Mouse (Mus musculus): Measurements from ENCODE around the gene Arl3.

Gene Arl3

DNA sequence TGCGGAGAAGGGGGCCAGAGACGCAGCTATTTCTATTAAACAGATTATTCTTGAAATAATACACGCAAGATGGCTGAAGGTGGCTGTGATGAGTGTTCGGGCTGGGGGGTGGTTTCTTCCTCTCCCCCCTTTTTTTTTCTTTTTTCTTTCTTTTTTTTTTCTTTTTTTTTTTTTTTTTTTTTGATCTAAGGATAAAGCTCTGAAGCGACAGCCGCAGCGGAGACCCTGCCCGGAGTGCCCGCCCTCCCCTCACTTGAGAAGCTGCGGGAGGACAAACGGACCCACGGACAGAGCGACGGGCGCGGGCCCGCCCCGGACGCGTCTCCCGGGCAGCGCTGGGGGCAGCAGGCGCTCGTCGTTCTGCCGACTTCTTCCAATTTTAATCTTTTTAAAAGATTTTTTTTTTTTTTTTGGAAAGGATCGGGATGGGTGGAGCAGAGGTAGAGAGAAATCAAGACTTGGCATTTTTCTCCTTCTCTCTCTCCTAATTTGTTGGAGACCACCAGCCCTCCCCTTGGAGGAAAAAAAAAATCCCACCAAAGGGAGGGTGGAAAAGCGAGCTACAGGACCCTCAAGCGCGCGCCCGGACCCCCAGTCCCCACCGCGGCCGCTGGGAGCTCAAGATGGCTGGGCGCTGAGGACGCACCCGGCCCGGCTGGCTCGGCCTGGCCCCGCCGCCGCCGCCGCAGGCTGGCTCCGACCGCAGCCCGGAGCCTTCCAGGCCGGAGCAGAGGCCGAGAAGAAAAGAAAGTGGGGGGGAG, 72.2 kb downstream of the Arl3 start:
- no peak for DNase-seq (ENCODE audit: low spot score)

DNA sequence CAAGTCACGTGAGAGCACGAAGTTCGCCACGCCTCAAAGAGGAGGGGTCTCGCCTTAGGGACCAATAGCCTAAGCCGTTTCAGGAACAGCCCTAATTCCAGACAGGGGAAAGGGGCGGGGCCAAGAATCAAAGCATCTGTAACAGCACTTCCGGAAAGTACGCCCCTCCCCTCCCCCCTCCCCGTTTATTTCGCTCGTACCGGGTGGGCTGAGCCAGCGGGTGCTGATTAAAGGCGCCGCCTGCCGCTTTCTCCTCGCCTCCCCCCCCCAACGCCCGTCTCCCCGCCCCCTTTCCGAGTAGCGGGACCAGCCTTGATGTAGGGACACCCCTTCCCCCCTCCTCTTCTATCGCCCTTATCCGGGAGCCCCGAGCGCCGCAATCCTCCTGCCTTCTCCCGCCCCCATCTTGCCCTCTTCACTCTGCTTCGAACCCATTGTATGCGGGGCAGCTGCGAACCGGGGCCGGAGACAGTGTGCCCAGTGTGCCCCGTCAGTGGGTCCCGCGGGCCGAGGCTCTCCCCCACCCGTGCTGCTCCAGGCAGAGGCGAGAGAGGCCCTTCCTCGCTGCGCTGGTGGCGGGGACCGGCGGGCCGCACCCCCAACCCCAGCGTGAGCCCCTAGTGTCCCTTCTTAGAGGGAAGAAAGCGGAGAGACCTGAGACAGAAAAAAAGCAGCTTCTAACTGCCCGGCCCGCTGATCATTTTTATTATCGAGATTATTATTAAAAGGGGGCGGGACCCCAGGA, 73.0 kb downstream of the Arl3 start:
- DNase-seq (ENCODE audit: low spot score): peak; percentile 96

DNA sequence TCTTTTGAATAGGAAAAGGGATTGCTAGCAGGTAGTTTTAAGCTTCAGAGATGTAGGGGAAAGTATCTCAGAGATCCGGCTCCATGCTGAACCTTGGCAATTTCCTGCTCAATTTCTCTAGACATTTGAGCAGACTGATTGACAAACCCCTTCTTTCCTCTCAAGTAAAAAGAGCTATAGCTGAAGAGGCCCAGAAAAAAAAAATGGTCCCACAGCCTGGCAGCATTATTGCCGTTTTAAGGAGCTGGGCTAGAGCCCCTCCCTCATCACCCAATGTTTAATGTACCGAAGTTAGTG, 73.5 kb downstream of the Arl3 start:
- no peak for DNase-seq (ENCODE audit: low spot score)

DNA sequence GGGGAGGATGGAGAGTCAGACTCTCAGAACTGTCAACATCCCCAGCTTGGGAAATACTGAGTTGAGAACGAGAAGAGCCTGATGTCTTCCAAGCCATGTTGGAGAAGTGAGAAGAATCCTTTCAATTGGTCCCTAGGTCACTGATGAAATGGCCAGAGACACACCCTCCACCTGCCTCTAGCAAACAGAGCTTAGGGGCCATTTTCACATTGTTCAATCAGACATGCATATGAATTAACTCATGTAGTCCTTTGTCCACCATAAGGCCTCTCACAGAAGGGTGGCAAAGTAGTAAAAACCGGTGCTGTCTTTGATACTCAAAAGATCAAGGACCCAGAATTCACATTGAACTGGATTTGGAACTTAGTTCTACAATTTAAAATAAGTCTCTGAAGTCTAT, 75.8 kb downstream of the Arl3 start:
- no peak for DNase-seq (ENCODE audit: low spot score)

DNA sequence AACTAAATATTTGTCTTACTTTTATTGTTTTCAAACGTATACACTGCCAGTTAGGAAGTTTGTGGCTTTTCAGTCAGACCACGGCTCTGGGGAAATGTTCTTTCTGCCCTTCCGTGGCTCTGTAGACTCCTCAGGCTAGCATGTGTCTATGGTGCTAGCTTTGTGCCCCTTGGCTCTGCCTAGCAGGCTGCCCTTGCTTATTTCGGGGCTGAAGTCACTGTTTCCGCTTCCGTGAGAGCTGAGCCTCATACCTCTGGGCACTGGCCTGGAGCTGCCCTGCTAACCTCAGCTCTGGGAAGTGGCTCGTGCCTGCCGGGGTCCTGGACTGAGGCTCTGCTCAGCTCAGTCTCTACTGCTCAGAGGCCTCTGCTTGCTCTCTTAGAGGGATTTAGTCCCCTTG, 77.9 kb downstream of the Arl3 start:
- DNase-seq (ENCODE audit: low spot score): no peak

DNA sequence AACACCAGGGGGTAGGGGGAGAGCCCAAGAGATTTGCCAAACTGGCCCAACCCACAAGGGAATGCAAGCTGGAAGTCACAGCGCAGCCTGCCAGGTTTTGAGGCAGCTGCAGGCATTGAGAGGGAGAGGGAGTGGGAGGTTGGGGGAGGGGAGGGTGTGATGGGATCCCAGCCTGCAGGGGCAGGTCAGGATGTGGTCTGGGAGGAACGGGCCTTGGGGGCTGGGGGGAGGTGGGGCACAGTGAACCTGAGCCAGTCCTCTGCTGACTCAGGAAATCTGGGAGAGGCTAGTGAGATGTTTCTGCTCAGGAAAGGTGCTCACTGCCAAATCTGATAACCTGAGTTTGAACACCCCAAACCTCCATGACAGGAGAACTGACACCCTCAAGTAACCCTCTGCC, 82.4 kb downstream of the Arl3 start:
- DNase-seq (ENCODE audit: low spot score): no peak

DNA sequence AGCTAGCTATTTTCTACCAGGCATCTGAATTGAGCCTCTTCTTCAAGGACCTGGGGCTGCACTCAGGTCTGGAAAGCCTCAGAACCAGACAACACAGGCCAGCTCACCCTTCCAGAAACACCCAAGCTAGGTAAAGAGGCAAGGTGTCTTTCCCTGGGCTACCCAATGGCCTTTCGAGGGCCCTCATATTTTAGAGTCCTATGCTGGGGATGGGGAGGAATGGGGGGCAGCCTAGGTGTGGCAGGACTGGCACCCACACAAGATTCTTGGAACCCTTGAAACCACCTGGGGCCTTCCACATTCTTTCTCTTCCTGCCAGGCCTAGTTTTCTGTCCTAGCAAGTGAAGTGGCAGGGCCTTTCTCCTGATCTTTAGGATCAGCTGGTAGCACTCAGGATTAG, 83.5 kb downstream of the Arl3 start:
- no peak for DNase-seq (ENCODE audit: low spot score)

DNA sequence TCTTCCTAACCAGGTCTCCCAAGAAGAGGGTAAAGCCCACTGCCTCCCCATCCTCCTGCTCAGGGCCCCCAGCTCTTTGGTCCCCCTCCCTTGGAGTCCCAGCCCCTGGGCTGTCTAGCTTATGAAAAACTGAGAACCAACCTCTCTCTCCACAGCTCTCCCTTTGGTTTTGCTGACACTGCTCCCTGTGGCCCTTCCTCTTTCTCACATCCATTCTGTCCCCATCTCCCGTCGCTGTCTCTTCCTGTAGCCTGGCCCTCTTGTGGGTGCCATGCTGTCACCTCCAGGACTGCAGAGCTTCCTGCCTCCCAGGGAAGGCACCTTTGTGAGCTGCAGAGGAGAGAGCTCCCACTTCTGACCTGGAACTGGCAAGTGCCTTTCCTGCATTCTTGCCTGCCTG, 86.3 kb downstream of the Arl3 start:
- no peak for DNase-seq (ENCODE audit: low spot score)

DNA sequence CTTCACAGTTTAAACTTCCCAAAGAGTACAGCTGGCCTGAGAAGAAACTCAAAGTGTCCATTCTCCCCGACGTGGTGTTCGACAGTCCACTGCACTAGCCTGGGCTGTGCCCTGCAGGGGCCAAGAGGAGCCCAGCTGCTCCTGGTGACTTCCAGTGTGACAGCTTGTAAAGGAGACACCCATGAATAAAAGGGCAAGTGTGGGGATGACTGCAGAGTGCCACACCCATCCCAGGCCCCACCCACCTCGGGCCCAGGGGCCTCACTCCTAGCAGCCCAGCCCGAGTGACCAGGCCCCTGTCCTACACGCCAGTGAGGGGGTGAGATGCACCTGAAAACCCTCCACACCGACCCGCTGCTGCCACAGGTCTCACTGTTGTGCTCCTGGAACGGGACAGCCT, 87.2 kb downstream of the Arl3 start:
- DNase-seq (ENCODE audit: low spot score): no peak

DNA sequence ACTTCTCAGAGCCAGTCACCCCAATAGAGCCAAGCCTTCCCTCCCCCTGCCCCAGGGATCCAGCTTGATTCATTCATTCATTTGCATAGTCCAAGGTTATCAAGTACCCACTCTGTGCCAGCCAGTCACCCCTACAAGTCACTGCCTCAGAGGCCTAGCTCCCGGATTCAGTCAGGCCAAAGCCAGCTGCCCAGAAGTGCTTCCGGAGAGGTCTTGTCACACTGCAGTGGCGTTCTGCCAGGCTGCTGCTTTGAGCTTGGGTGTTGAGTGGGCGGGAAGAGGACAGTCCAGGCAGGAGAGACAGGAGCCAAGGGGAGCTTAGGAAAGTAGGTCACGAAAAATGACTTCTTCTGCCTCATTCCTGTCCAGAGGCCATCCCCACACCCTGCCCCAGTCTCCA, 88.5 kb downstream of the Arl3 start:
- no peak for DNase-seq (ENCODE audit: low spot score)

DNA sequence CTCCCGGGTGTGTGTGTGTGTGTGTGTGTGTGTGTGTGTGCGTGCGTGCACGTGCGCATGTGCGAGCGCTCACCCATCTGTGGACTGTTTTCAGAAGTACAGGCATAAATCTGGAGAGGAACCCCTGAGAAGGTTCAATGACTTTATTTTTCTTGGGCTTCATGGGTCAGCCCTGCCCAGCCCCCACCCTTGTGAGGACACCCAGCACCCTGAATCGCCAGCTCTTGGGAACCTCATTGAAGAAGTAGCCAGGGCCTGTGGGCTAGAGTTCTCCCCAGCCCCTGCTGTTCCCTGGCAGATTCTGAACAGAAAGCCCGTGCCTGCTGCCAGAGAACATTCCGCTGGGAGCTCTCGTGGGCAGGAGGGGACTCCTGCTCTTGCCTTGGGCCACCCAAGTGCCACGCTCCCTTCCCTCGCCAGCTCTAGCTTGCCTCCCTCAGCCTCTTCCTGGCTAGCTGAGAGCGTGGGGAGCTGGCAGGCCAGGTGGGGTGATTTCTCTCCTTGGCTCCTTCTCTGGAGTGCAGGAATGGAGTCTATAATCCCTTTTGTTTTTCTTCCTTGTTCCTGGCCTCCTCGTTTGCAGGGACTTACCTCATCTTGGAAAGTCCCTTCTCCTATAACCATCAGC, 89.2 kb downstream of the Arl3 start:
- DNase-seq (ENCODE audit: low spot score): no peak

DNA sequence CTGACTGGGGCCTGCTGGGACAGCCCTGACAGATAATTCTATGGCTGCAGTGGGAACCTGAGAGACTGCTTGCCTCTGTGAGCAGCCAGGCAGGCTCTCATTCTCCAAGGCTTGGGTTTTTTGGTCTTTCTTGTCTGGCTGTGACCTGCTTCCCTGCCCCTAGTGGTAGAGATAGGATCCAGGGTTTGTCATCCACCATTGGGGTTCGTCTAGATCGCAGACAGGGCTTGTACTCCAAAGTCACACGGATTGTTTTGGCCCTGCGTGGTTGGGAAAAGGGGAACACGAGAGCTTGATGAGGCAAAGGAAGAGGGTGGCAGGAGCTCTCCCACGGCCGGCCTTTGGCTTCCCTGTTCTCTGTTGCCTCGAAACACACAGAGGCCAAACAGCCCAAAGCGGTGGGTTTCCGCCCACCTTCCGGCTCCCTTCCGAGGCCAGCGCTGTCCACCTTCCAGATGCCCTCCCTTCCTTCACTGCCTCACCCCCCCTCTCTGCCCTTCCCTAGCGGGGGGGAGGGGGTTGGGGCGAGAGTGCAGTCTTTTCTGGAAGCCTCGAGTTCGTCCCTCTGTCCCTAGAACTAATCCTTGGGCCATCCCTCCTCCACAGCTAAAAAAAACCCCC, 90.0 kb downstream of the Arl3 start:
- DNase-seq (ENCODE audit: low spot score): no peak

DNA sequence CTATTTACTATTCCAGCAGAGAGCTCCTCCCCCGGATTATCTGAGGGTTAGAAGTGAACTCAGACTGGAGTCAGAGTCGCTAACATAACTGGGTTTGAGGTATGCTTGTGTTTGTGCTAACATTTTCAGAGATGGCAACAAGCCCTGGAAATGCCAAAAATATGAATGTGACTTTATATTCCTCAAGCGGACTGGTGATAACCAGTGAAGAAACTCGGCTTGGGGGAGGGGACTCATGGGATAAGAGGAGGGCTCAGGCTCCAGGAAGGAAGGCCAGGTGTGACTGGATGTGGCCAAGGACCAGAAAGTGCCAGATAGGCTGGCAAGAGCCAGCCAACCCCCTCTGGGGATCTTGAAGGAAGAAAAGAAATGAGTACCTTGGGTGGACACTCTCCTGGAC, 91.2 kb downstream of the Arl3 start:
- no peak for DNase-seq (ENCODE audit: low spot score)

DNA sequence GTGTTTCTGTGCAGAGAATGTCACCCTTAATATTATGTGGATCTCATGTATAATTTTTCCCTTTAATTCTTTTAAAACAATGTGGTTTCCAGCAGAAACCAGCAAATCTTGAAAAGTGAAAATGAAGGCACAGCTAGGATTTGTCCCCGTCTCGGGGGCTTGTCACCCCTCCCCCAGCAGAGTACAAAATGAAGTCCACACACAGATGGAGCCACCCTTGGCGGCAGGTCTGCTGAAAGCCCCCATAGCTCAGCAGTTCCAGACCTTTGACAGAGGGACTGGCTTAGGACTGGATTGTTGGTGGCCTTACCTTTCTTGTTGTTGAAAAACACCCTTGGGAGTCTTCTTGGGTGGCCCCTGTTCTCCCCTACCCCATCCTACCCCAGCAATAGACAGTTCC, 91.6 kb downstream of the Arl3 start:
- no peak for DNase-seq (ENCODE audit: low spot score)

Data from T-cell, adult 2 months (primary cell).